ENCODE assay signal across 23 mouse cellular contexts in genomic region chr6:49906456-49906855, GRCm38 (mm10).
DNase-seq lines count a peak whose midpoint lies in the region.
"Had no signal": no experiment of that assay in that cellular context is flagged by ENCODE, and none has a peak within 500 bp of the region (broad histone marks: within the 10 kb centered on the region; RNA-seq: fewer than 3 reads in every experiment).

No protein-coding gene starts in this region.

- H3K4me1 ChIP-seq in heart, embryonic 10.5 days, result no peaks in the 10 kb centered on the region
- H3K4me1 ChIP-seq: embryonic facial prominence, embryonic 10.5 days; embryonic facial prominence, embryonic 13.5 days; forebrain, embryonic 15.5 days; heart, embryonic 13.5 days had no signal

- DNase-seq in heart, adult 11 months, result peak; percentile 83
- no peak for DNase-seq in heart, embryonic 10.5 days (ENCODE audit: low spot score)
- DNase-seq in heart, postnatal 10 days, result peak; percentile 28 to 32
- DNase-seq in heart, adult 8-10 months (ENCODE audit: low spot score), result no peak
- DNase-seq in kidney, postnatal 10 days, result peak; percentile 17
- DNase-seq in kidney, adult 8-10 months, result no peak
- DNase-seq: adrenal gland, adult 8-10 months; cerebellum, adult 11-12 months; cerebellum, adult 8-10 months; cerebellum, postnatal 10 days; cerebellum, postnatal 36 days; embryo, embryonic 11 days; gastrocnemius, postnatal 25 days; heart, postnatal 36 days; kidney, adult 18-20 months had no signal

- no peaks in the 10 kb centered on the region for H3K27me3 ChIP-seq in heart, embryonic 10.5 days (ENCODE audit: insufficient read depth, poor library complexity, severe bottlenecking)
- H3K27me3 ChIP-seq: embryonic facial prominence, embryonic 13.5 days; forebrain, embryonic 12.5 days; forebrain, embryonic 15.5 days had no signal

- WGBS in heart, embryonic 10.5 days, result 68% methylated on average over 2 of the region's 2 CpGs

- intact Hi-C loops in heart, postnatal 10 days (cut with DNase I), result no loop called here

- H3K4me3 ChIP-seq in heart, embryonic 10.5 days, result no peak overlapping the region
- H3K4me3 ChIP-seq: embryonic facial prominence, embryonic 10.5 days; embryonic facial prominence, embryonic 13.5 days; erythroblast, embryonic 14.5 days; forebrain, embryonic 12.5 days; forebrain, embryonic 15.5 days; heart, embryonic 13.5 days had no signal

- H3K36me3 ChIP-seq in heart, embryonic 10.5 days, result no peaks in the 10 kb centered on the region
- H3K36me3 ChIP-seq: embryonic facial prominence, embryonic 10.5 days; embryonic facial prominence, embryonic 13.5 days; forebrain, embryonic 12.5 days; forebrain, embryonic 15.5 days; heart, embryonic 13.5 days had no signal

- no peaks in the 10 kb centered on the region for H3K9me3 ChIP-seq in heart, embryonic 10.5 days
- H3K9me3 ChIP-seq: embryonic facial prominence, embryonic 10.5 days; embryonic facial prominence, embryonic 13.5 days; forebrain, embryonic 12.5 days; forebrain, embryonic 15.5 days; heart, embryonic 13.5 days had no signal

- no peak overlapping the region for H3K27ac ChIP-seq in heart, embryonic 10.5 days
- H3K27ac ChIP-seq: embryonic facial prominence, embryonic 10.5 days; embryonic facial prominence, embryonic 13.5 days; forebrain, embryonic 12.5 days; forebrain, embryonic 15.5 days; heart, embryonic 13.5 days; hindbrain, embryonic 14.5 days; hindbrain, postnatal 0 days had no signal

Comparison
In these comparisons a context has a peak if more than half of its experiments do, and no peak if none do; other contexts are left out.
1. DNase-seq: peak in heart, adult 11 months (single experiment), heart, postnatal 10 days (2 of 2) and kidney, postnatal 10 days (single experiment); none in heart, embryonic 10.5 days (single experiment), heart, adult 8-10 months (single experiment) and kidney, adult 8-10 months (0 of 2).